Mouse (Mus musculus): ENCODE data around the gene Msx2.

DNA sequence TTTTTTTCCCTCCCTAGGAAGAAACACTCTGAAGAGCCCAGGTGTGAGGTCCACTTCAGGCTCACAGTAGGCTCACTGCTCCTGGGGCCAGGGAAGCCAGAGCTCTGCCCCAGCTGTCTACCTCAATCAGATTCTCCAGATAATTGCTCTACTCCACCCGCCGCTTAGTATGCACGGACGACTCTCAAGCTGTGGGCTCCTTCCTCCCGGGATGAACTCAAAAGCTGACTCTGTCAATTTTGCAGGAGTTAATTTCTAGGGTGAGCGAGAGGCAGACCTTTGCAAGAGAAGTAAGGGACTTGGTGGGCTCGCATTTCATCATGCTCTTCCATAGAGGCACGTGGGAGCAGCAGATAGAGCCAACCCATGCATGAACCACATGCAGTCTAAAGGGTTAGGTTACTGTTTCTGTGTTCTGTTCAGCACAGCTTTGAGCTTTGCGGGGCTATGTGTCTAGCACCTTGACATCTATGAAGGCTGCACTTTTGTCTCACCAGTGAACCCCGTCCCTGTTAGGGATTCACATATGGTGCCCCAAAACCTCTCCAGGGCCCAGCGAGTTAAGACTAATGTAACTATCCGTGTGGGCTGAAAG lies 47.6 kb upstream of the Msx2 start:
- no peak for TF ChIP-seq CTCF (IDR thresholded peaks at IDR 0.05; ENCODE audit: low read depth, low read length)
- TF ChIP-seq POLR2A (IDR thresholded peaks at IDR 0.05; ENCODE audit: insufficient read depth, low read length): no peak
